Mouse (Mus musculus): ENCODE data around the gene Bcl9l.

Bcl9l gene

DNA sequence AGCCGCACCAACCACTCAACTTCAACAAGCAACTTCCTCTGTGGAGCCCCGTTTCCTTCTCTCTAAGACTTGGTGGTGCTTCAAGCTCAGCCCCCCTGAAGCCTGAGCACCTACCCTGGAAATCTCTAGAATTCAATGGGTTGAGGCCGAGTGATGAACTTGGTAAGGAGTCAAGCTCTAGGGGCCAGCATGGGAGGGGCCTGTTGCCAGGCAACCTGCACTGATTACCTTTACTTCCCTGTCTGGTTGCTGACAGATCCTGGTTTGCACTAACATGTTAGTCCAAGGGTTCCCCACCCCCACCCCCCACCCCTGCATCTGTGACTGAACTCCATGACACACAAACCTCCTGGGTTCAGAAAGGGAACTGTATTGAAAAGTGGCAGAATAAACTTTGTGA is 62.4 kb downstream of the Bcl9l start:
- no peak for DNase-seq (ENCODE audit: low spot score in 2 of 2)

DNA sequence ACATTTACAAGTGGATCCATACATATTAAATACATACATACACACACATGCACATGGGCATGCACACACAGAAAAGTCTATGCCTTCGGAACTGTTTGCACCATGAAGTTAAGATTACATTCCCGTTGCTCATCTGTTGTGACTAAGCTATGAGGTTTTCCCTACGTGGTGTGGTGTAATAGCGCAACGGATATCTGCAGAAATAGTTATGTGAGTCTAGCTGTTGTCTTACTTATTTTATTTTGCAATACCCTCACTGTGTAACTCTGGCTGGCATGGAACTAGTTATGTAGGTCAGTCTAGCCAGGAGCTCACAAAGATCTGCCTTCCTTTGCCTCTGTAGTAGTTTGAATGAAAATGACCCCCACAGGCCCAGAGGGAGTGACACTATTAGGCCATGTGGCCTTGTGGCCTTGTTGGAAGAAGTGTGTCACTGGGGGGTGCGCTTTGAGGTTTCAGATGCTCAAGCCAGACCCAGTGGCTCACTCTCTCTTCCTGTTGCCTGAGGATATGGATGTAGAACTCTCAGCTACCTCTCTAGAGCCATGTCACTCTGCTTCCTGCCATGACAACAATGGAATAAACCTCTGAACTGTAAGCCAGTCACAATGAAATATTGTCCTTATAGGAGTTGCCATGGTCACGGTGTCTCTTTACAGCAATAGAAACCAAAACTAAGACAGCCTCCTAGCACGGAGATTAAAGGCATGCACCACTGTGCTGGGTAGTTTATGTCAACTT is 66.0 kb downstream of the Bcl9l start:
- DNase-seq (ENCODE audit: low spot score in 2 of 2) = no peak

DNA sequence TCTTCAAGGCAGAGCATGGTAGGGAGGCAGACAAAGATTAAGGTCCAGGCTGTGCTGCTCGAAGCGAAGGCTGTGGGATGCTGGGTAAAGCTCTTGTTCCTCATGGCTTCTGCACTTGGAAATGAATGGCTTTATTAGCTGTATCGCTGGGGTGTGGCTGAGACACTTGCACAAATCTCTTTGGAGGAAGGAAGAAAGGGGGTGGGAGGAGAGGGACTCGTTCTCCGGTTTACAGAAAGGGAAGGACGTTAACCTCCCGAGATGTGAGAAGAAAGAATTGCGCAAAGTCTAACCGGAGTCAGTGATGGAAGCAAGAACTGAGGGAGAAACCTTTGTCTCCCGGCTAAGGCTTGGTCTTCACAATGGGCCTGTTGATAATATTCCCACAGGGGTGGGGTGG is 68.5 kb downstream of the Bcl9l start:
- no peak for DNase-seq (ENCODE audit: low spot score in 2 of 2)

GRCm38 (mm10) chr9:44552161-44552560 is 69.5 kb downstream of the Bcl9l start:
- no peak for DNase-seq (ENCODE audit: low spot score in 2 of 2)

All from frontal cortex, postnatal 14 days (tissue).